Mouse (Mus musculus) testis, adult 2 months (tissue): ENCODE measurements around the gene Gtf3c1.

ENCODE experiments used
- CTCF ChIP-seq: fragments of 200-500 bp; IDR thresholded peaks from 2 replicates; pipeline ENCODE4 v1.5.1; 2012; ENCODE audit warnings: low read depth, mild to moderate bottlenecking, inconsistent platforms, low read length, moderate library complexity; ENCODE audit not compliant: control insufficient read depth, insufficient read depth, insufficient replicate concordance
- POLR2A ChIP-seq: fragments of 200-500 bp; IDR thresholded peaks from 2 replicates; pipeline ENCODE4 v1.6.1; 2012; ENCODE audit warnings: low read depth, mild to moderate bottlenecking, inconsistent platforms, low read length, moderate library complexity; ENCODE audit not compliant: control insufficient read depth

GRCm38 (mm10) chr7:125597516-125598347 lies 109.8 kb downstream of the Gtf3c1 start:
- TF ChIP-seq CTCF: no peak
- no peak for TF ChIP-seq POLR2A
